Mouse (Mus musculus): ENCODE results near the gene 3110070M22Rik. TPM values are rescaled to one million over a fixed set of nuclear protein-coding genes. Genes with fewer than 3 reads are reported as not detected.
A peak's percentile ranks its signal among the peaks of the same experiment; 100 is the strongest.

Gene 3110070M22Rik
- polyA plus RNA-seq, 1 experiment from 2014 or later = 0.21 TPM

DNA sequence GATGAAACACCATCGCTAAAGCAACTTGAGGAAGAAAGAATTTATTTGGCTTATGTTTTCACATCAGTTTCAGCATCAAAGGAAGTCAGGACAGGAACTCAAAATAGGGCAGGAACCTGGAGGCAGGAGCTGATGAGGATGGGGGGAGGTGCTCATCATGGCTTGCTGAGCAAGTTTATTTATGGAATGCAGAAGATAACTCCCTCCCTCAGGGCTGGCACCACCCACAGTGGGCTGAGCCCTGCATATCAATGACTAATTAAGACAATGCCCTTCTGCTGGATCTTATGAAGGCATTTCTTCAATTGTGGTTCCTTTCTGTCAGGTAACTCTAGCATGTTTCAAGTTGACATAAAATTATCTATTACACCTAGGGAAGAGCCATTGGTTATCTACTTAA lies 45.9 kb downstream of the 3110070M22Rik start:
- no peaks in the 10 kb centered on the region for H3K27me3 ChIP-seq (replicated peaks)
- no peak overlapping the region for H3K27ac ChIP-seq
- H3K4me1 ChIP-seq = peaks cover 9% of the 10 kb centered on the region
- H3K4me2 ChIP-seq = no peak overlapping the region
- H3K9me3 ChIP-seq (replicated peaks) = no peaks in the 10 kb centered on the region
- peaks cover 67% of the 10 kb centered on the region for H3K36me3 ChIP-seq
- peak; percentile 84 for ATAC-seq
- H3K9ac ChIP-seq = no peak overlapping the region
- no peak overlapping the region for H3K4me3 ChIP-seq
- WGBS (ENCODE audit: insufficient replicate concordance) = 81% methylated on average over 1 of the region's 1 CpGs

Other genes starting within 250 kb of the 3110070M22Rik start
- gene Paip1, start 59.8 kb downstream of the 3110070M22Rik start, polyA plus RNA-seq (2016; fragmentation: Nextera tagmentation; extraction: Ambion mirVana) = 29.6 and 30.5 TPM in 2 replicates
- 27.6 and 29.7 TPM in 2 replicates for gene 4833420G17Rik, start 25.6 kb downstream of the 3110070M22Rik start, polyA plus RNA-seq (2016; fragmentation: Nextera tagmentation; extraction: Ambion mirVana)
- 0.37 and 0.45 TPM in 2 replicates for gene Tmem267, start 344 bp downstream of the 3110070M22Rik start, polyA plus RNA-seq (2016; fragmentation: Nextera tagmentation; extraction: Ambion mirVana)
- gene Ccl28, start 135.4 kb upstream of the 3110070M22Rik start, polyA plus RNA-seq (2016; fragmentation: Nextera tagmentation; extraction: Ambion mirVana) = not detected in 2 replicates
- gene Hmgcs1, start 202.0 kb upstream of the 3110070M22Rik start, polyA plus RNA-seq (2016; fragmentation: Nextera tagmentation; extraction: Ambion mirVana) = 105 and 111 TPM in 2 replicates